Mouse (Mus musculus) ZHBTc4 (cell line): Measurements from ENCODE around the gene Ormdl3.

Experiments
- DNase-seq: peaks from one replicate; pipeline ENCODE4 v3.0.0-alpha.2; 2011; ENCODE audit warnings: low read depth, low spot score

Ormdl3 gene

GRCm38 (mm10) chr11:98550975-98551828 is 36.0 kb downstream of the Ormdl3 start, which contains the start of gene Zpbp2:
Gene Zpbp2 (plus strand): TSS chr11:98551097.
- DNase-seq, result peak; percentile 96

DNA sequence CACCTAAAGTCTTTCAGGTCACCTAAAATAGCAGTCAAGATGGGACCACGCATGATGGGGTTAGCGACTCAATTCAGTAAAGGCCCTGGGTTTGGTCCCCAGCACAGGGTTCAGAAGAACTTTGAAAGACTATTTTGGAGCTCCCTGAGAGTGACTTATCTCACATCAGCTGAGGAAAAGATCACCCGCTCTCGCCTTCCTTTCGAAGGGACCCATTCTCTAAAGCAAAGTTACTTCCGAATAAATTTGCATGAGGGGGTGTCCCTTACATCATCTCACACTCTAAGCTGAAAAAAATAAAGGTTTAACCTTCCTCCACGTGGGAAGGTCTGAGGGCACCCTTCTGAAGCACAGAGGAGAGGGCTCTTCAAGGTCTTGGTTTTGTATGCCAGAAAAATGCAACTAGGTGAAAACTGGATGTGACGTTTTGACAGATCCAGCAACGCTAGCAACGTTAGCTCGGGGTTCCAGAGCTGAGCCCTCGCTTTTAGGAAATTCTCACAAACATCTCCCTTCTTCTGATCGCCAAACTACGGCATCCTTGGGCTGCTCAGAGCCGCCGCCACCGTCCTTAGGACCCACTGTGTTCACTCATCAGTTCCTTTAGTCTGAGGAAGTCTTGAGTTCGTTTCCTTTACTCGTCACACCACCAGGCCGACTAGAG is 36.7 kb downstream of the Ormdl3 start:
- DNase-seq, result no peak

DNA sequence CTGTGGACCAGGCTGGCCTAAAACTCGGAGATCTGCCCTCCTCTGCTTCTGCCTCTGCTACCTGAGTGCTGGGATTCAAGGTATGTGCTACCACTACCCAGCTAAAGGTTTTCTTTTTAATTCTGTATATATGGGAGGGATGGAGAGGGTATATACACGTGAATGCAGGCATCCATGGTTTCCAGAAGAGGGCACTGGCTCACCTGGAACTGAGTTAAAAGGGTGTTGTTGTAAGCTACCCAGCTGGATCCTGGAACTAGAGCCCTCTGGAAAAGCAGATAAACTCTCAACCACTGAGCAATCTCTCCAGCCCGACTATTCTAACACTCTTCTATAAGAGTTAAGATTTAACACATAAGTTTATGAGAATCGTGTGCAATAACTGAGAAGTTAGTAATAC is 37.8 kb downstream of the Ormdl3 start:
- no peak for DNase-seq

DNA sequence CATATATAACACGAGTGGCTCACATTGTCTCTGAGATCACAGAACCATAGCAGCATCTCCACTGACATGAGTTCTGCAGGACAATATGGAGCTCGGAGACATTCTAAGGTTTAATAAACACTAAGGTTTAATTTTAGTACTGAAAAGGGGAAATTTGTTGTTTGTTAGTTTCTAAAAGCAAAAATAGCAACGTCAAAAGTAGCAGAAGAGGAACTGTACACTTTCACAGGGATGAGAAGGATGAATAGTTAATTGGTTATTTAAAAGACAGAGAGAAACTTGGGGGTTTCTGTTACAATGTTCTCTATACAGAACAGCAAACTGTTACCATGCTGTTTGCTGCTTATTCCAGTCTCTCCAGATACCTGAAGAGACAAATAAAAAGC is 39.9 kb downstream of the Ormdl3 start:
- no peak for DNase-seq

- DNase-seq, result no peak
Measured at GRCm38 (mm10) chr11:98546529-98547307, 40.5 kb downstream of the Ormdl3 start.

- DNase-seq, result peak; percentile 73
Measured at GRCm38 (mm10) chr11:98545711-98546231, 41.4 kb downstream of the Ormdl3 start, which contains the start of gene Ikzf3. Gene Ikzf3 (minus strand): TSS chr11:98546031.

DNA sequence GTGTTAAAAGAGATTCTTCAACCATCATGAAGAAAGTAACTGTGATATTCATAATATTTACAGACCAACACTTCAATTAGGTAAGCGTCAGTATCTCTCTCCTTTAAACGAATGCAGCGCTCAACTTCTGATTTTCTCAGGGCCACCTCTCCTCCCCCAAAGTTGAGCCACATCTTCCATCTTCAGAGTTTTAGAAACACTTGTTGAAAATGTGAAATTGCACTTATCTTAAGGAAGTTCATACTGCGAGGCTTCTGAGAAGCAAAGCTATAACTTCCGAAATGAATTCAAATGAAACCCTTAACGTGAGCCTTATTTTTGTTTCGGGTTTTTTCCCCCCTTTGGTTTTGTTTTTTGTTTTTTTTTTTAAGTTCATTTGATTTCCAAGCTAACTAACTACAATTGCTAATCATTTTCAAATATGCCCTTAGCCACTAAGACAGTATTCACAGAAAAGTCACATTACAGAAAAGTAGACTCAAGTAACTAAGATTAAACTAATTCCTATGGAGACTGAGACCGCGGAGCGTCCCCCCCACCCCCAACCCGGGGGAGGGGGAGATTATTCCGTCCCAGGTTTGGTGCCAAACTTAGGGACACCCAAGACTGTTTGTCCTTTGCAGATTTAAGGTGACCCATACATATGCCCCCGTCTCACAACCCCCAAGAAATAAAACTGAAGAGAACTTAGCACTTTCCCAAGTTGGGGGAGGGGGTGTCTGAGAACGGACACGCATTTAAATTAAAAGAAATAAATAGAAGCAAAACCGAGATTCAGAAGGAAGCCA is 42.1 kb downstream of the Ormdl3 start:
- DNase-seq, result no peak

DNA sequence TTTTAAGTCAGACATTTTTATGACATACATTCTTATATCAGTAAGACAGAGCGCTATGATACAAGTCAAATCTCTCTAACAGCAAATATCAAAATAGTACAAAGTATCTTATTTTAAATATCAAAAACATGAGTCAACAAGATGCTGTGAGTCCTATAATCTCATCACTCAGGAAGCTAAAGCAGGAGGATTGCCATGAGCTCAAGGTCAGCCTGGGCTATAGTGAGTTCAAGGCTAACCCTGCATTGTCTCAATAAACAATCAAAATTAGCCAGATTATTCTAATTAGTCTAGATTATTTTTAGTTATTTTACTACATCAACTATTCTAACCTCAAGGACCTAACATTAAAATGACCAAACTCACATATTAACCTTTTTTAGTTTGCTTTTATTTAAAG is 43.8 kb downstream of the Ormdl3 start:
- no peak for DNase-seq

GRCm38 (mm10) chr11:98542553-98542952 is 44.6 kb downstream of the Ormdl3 start:
- no peak for DNase-seq

- DNase-seq, result peak; percentile 45
Measured at GRCm38 (mm10) chr11:98540319-98540718, 46.8 kb downstream of the Ormdl3 start.

DNA sequence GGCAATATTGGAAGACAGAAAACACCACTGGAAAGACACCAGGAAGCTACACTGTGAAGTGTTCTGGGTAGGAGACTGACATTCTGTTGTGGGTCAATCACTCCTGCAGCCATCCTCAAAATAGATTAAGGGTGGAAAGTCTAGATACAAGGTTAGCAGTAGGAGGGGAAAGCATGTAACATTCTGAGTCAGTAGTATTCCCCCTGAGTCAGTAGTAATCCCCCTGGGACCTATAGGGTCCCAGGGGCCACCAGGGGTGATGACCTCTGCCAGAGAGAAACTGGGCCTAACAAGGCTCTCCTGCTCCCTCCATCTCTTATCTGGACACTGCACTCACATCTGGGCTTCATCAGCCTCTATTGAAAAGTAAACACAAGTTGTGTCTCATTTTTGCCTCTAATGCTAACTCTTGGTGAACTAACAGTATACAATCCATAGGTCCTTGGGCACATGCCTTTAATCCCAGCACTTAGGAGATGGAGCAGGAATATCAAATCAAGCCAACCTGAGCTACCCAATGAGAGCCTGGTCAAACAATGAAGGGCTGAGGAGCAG is 49.6 kb downstream of the Ormdl3 start:
- no peak for DNase-seq
